Mouse (Mus musculus): ENCODE results near the gene Rnaseh2c. TPM values are rescaled to one million over a fixed set of nuclear protein-coding genes. Genes with fewer than 3 reads are reported as not detected.
A peak's percentile ranks its signal among the peaks of the same experiment; 100 is the strongest.

Gene Rnaseh2c
- 10 to 100 TPM; 83.1 to 83.4 TPM for total RNA-seq (2021)
- long read RNA-seq, experiment 1, transcript Rnaseh2c-201 (4 exons, 1,126 nt) = major isoform, 15 of 21 reads
- long read RNA-seq, experiment 1, partial matches to known transcripts = 0 of 21 reads
- long read RNA-seq, experiment 1, other reads (novel, unspliced or antisense) = 2 of 21 reads
- long read RNA-seq, experiment 2, transcript Rnaseh2c-201 (4 exons, 1,126 nt) = major isoform, 16 of 20 reads
- long read RNA-seq, experiment 2, partial matches to known transcripts = 0 of 20 reads
- long read RNA-seq, experiment 2, other reads (novel, unspliced or antisense) = 2 of 20 reads

GRCm38 (mm10) chr19:5601752-5602541, at the start of gene Rnaseh2c:
Gene Rnaseh2c (plus strand): TSS chr19:5601873.
- DNase-seq (ENCODE audit: low spot score in 2 of 2) = peak; percentile 71 to 83

- DNase-seq (ENCODE audit: low spot score in 2 of 2) = no peak
Observed at GRCm38 (mm10) chr19:5553802-5554201, 47.9 kb upstream of the Rnaseh2c start.

GRCm38 (mm10) chr19:5554212-5554611, 47.5 kb upstream of the Rnaseh2c start:
- no peak for DNase-seq (ENCODE audit: low spot score in 2 of 2)

- no peak for DNase-seq (ENCODE audit: low spot score in 2 of 2)
Observed at GRCm38 (mm10) chr19:5558169-5558568, 43.5 kb upstream of the Rnaseh2c start.

- DNase-seq (ENCODE audit: low spot score in 2 of 2) = no peak
Observed at GRCm38 (mm10) chr19:5558770-5559169, 42.9 kb upstream of the Rnaseh2c start.

- no peak for DNase-seq (ENCODE audit: low spot score in 2 of 2)
Observed at GRCm38 (mm10) chr19:5559229-5559628, 42.4 kb upstream of the Rnaseh2c start.

- no peak for DNase-seq (ENCODE audit: low spot score in 2 of 2)
Observed at GRCm38 (mm10) chr19:5559631-5560456, 41.8 kb upstream of the Rnaseh2c start.

GRCm38 (mm10) chr19:5560457-5561041, 41.1 kb upstream of the Rnaseh2c start, which contains the start of gene Ovol1:
Gene Ovol1 (minus strand): TSS chr19:5560646.
- DNase-seq (ENCODE audit: low spot score in 2 of 2) = no peak

- DNase-seq (ENCODE audit: low spot score in 2 of 2) = no peak
Observed at GRCm38 (mm10) chr19:5561252-5561790, 40.4 kb upstream of the Rnaseh2c start.

- DNase-seq (ENCODE audit: low spot score in 2 of 2) = no peak
Observed at GRCm38 (mm10) chr19:5561886-5562285, 39.8 kb upstream of the Rnaseh2c start.

- no peak for DNase-seq (ENCODE audit: low spot score in 2 of 2)
Observed at GRCm38 (mm10) chr19:5562776-5563175, 38.9 kb upstream of the Rnaseh2c start.

- no peak for DNase-seq (ENCODE audit: low spot score in 2 of 2)
Observed at GRCm38 (mm10) chr19:5566316-5566715, 35.4 kb upstream of the Rnaseh2c start.

GRCm38 (mm10) chr19:5567180-5567533, 34.5 kb upstream of the Rnaseh2c start:
- DNase-seq (ENCODE audit: low spot score in 2 of 2) = no peak

GRCm38 (mm10) chr19:5567534-5568469, 33.9 kb upstream of the Rnaseh2c start, which contains the start of gene Ap5b1:
Gene Ap5b1 (plus strand): TSS chr19:5568025.
- peak; percentile 84 to 87 for DNase-seq (ENCODE audit: low spot score in 2 of 2)

GRCm38 (mm10) chr19:5568470-5569140, 33.1 kb upstream of the Rnaseh2c start:
- DNase-seq (ENCODE audit: low spot score in 2 of 2) = peak; percentile 79 to 85

GRCm38 (mm10) chr19:5569521-5569920, 32.2 kb upstream of the Rnaseh2c start:
- no peak for DNase-seq (ENCODE audit: low spot score in 2 of 2)

- DNase-seq (ENCODE audit: low spot score in 2 of 2) = no peak
Observed at GRCm38 (mm10) chr19:5570353-5571246, 31.1 kb upstream of the Rnaseh2c start.

GRCm38 (mm10) chr19:5571831-5572230, 29.8 kb upstream of the Rnaseh2c start:
- no peak for DNase-seq (ENCODE audit: low spot score in 2 of 2)
